Mouse (Mus musculus) embryonic fibroblast, embryonic 13.5 days (primary cell): ENCODE results near the gene Kif3a. TPM values are rescaled to one million over a fixed set of nuclear protein-coding genes. Genes with fewer than 3 reads are reported as not detected.

Source experiments
- H3K27ac ChIP-seq: 2 replicates; pipeline ENCODE4 v1.5.1; 2012; ENCODE audit warnings: low read length, control low read depth, inconsistent platforms; ENCODE audit not compliant: insufficient read depth
- H3K4me1 ChIP-seq: 2 replicates; pipeline ENCODE4 v1.6.1; 2011; ENCODE audit warnings: low read length; ENCODE audit not compliant: control insufficient read depth, insufficient read depth
- H3K4me3 ChIP-seq: 2 replicates; pipeline ENCODE4 v1.5.1; 2011; ENCODE audit warnings: mild to moderate bottlenecking, control low read depth, low read length; ENCODE audit not compliant: insufficient read depth
- CTCF ChIP-seq: IDR thresholded peaks from 2 replicates; pipeline ENCODE4 v1.5.1; 2011; ENCODE audit warnings: mild to moderate bottlenecking, control low read depth, low read length, moderate library complexity, borderline replicate concordance; ENCODE audit not compliant: insufficient read depth
- POLR2A ChIP-seq: IDR thresholded peaks from 2 replicates; pipeline ENCODE4 v1.6.1; 2011; ENCODE audit warnings: low read depth, mild to moderate bottlenecking, control low read depth, low read length, moderate library complexity
- polyA plus RNA-seq: library from polyadenylated mRNA; stranded (reverse); fragments of >200 nt; gene quantifications from 2 replicates; pipeline ENCODE4 v1.2.4, GENCODE M21; 2011; ENCODE audit warnings: low read depth; ENCODE audit not compliant: missing spikeins, insufficient read length

The Kif3a gene
- polyA plus RNA-seq, 1 experiment = 27.3 TPM

GRCm38 (mm10) chr11:53624124-53624523 is 56.9 kb downstream of the Kif3a start:
- no peaks in the 10 kb centered on the region for H3K4me1 ChIP-seq
- no peak for TF ChIP-seq POLR2A
- TF ChIP-seq CTCF = no peak
- H3K27ac ChIP-seq = no peak overlapping the region
- H3K4me3 ChIP-seq = no peak overlapping the region

- TF ChIP-seq CTCF (no peak), POLR2A (no peak)
- no peaks in the 10 kb centered on the region for H3K4me1 ChIP-seq
Observed at GRCm38 (mm10) chr11:53626802-53627373, 59.7 kb downstream of the Kif3a start.

DNA sequence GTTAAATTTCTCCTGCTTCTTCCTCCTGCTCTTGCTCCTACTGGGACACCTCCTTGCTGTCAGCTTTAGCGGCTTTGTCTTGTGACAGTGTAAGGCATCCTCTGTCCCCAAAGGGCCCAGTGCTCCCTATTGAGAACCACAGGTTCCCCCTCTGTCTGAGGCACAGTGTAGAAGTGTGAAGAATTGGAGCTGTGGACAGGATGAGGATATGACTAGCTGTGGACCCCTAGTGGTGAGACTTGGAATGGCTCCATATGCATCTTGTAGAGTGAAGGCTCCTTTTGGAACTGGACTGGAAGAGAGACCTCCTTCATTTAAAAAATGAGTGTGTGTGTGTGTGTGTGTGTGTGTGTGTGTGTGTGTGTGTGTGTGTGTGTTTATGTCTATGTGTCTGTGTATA is 60.7 kb downstream of the Kif3a start:
- no peak overlapping the region for H3K27ac ChIP-seq
- TF ChIP-seq CTCF = peak; percentile 39; the same call in 1 of the 2 replicates
- TF ChIP-seq POLR2A = no peak
- H3K4me3 ChIP-seq = no peak overlapping the region
- no peaks in the 10 kb centered on the region for H3K4me1 ChIP-seq

More at GRCm38 (mm10) chr11:53626802-53627373, 59.7 kb downstream of the Kif3a start:
- Histone ChIP-seq H3K27ac (no peak overlapping the region), H3K4me3 (no peak overlapping the region)

DNA sequence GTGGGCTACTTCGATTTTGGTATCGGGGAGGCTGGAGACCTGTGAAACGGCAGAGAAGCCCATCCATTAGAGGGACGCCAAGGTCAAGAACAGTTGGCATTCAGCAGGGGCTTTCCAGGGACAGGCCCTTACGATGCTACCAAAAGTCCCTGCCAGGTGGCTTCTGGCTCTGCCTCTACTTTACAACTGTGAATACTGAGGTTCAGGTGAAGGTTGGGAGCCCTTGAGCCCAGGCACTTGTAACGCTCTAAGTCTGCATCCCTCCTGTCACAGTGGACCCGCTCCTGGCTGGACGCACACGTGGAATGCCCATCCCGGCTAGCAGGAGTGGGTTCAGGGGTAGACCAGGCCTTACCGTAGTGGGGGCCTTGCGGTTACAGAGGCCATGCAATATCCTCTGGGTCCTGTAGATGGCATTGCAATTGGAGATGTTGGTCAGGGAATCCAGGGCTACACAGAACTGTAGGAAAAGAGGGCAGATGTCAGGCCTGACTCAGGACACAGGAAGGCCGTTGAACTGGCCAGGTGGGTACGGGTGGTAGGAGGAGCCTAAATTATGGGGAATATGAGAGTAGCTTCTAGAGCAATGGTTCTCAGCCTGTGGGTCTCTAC is 65.0 kb downstream of the Kif3a start:
- TF ChIP-seq POLR2A (no peak), CTCF (no peak)
- no peak overlapping the region for H3K4me3 ChIP-seq
- no peak overlapping the region for H3K27ac ChIP-seq
- no peaks in the 10 kb centered on the region for H3K4me1 ChIP-seq

- Histone ChIP-seq H3K4me3 (no peak overlapping the region), H3K4me1 (no peaks in the 10 kb centered on the region), H3K27ac (no peak overlapping the region)
- no peak for TF ChIP-seq CTCF
- no peak for TF ChIP-seq POLR2A
Observed at GRCm38 (mm10) chr11:53633644-53634043, 66.5 kb downstream of the Kif3a start.

DNA sequence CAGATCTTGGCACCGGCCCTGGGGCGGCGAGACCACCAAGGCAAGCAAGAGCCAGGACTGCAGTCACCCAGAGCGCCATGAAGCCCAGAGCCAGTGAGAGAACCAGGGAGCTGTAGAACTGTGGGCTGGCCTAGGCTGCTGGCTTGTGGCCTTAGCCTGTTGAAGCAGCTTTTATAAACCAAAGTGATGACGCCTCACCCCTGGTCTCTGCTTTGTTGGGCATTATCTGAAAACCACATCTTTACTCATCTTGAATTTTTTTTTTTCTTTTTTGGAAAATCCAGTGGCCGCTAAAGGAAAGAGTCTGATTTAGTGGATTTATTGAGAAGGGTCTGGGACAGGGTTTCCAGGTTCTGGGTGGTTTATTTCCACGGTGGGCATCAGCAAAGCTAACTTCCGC is 67.4 kb downstream of the Kif3a start, which contains the start of gene Il13:
Gene Il13 (minus strand): TSS at position 147 of the 400 bp plus-strand sequence.
- H3K27ac ChIP-seq = no peak within 1 kb of the TSS
- TF ChIP-seq CTCF (no peak), POLR2A (no peak)
- H3K4me3 ChIP-seq = no peak within 1 kb of the TSS
- no peaks in the 10 kb centered on the region for H3K4me1 ChIP-seq

GRCm38 (mm10) chr11:53635590-53636182 is 68.5 kb downstream of the Kif3a start:
- Histone ChIP-seq H3K27ac (no peak overlapping the region), H3K4me1 (no peaks in the 10 kb centered on the region), H3K4me3 (no peak overlapping the region)
- TF ChIP-seq CTCF = no peak
- TF ChIP-seq POLR2A = no peak

DNA sequence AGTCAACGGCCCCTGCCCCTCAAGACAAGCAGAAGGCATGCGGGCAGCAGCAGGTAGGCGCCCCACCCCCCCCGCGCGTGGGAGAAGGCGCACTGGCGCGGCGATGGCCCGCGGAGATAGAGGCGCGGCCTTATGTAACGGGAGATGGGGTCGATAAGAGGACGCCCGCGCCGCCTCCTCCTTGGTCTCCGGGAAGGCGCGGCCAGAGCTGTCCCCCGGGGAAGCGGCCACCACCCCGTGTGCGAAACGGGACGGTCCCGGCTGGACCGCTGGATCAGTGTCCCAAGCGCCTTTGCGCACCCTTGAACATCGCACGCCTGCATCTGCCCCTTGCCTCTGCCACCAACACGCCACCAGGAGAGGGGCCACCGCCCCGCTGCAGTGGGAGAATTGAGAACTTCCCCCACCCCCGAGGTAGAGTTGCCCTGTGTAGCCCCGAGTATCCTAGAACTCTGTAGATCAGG is 69.0 kb downstream of the Kif3a start:
- no peak overlapping the region for H3K4me3 ChIP-seq
- TF ChIP-seq POLR2A (no peak), CTCF (no peak)
- H3K27ac ChIP-seq = no peak overlapping the region
- H3K4me1 ChIP-seq = no peaks in the 10 kb centered on the region

DNA sequence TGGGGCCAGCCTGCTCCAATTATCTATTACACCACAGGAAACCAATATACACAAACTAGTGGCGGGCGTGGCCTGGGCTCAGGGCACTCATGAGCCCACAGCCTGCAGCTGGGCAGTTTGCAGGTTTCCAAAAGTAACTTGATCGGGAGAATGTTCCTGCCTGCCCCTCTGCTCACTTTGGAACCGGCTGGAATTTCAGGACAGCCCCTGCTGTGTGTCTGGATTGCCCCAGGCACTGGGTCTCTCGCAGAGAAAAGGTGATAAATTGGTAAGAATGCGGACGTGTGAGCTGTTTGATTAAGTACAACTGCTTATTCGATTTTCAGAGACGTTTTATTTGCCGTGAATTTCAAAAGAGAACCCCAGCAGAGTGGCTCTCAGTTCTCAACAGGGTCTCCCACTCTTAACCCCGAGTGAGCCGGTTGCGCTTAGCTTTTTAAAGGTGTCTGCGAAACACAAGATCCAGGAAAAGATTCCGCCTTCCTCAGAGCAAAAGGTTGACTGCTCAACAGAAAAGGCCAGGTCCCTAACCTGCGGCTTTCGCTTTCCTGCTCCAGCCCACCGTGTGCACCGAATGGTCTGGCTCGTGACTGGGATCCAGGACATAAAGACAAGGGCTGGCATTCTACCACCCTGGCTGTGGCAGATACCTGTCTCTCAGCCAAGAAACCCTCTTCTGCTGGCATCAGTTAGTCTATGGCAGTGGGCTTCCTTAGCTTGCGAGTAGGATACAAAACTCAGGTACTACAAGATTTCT is 70.0 kb downstream of the Kif3a start:
- Histone ChIP-seq H3K4me3 (no peak overlapping the region), H3K27ac (no peak overlapping the region), H3K4me1 (no peaks in the 10 kb centered on the region)
- TF ChIP-seq CTCF (no peak), POLR2A (no peak)
